Mouse (Mus musculus) heart, adult 2 months (tissue): ENCODE measurements at regions not wholly inside any gene's neighbourhood (a gene's known extent, or its start where the extent isn't known, plus 50 kb on each side); places are given as distances from the start of the nearest gene placed in this dataset.

Source experiments
- DNase-seq, 2 experiments: peaks; one replicate each; pipeline ENCODE4 v3.0.0; 2021
- H3K27ac ChIP-seq: fragments of 200-600 bp; 2 replicates; pipeline ENCODE4 v1.8.1; 2022
- H3K27me3 ChIP-seq: fragments of 200-500 bp; 2 replicates; pipeline ENCODE4 v1.6.1; 2012; ENCODE audit warnings: mild to moderate bottlenecking, low read length, inconsistent platforms, mixed read lengths; ENCODE audit not compliant: control insufficient read depth, insufficient read depth
- H3K36me3 ChIP-seq: fragments of 200-500 bp; 2 replicates; pipeline ENCODE4 v1.6.1; 2012; ENCODE audit warnings: low read length, inconsistent platforms; ENCODE audit not compliant: control insufficient read depth, insufficient read depth
- H3K4me1 ChIP-seq: fragments of 200-500 bp; 2 replicates; pipeline ENCODE4 v1.6.1; 2011; ENCODE audit warnings: low read length; ENCODE audit not compliant: control insufficient read depth, insufficient read depth
- H3K4me3 ChIP-seq: fragments of 200-600 bp; 2 replicates; pipeline ENCODE4 v1.8.1; 2022
- H3K79me2 ChIP-seq: fragments of 200-500 bp; replicated peaks from 2 replicates; pipeline ENCODE4 v1.6.1; 2012; ENCODE audit warnings: mild to moderate bottlenecking, inconsistent platforms, low read length, moderate library complexity, mixed read lengths; ENCODE audit not compliant: control insufficient read depth, insufficient read depth
- H3K9ac ChIP-seq: fragments of 200-500 bp; 2 replicates; pipeline ENCODE4 v1.6.1; 2012; ENCODE audit warnings: low read depth, mild to moderate bottlenecking, control low read depth, inconsistent platforms, low read length, mixed read lengths
- CTCF ChIP-seq: fragments of 200-600 bp; IDR thresholded peaks from 2 replicates; pipeline ENCODE4 v1.8.1; 2022; ENCODE audit warnings: antibody characterized with exemption, mild to moderate bottlenecking, moderate library complexity
- EP300 ChIP-seq: fragments of 200-500 bp; IDR thresholded peaks from 2 replicates; pipeline ENCODE4 v1.6.1; 2011; ENCODE audit warnings: low read depth, low read length, control low read depth; ENCODE audit not compliant: insufficient read depth
- POLR2A ChIP-seq: fragments of 200-500 bp; IDR thresholded peaks from 2 replicates; pipeline ENCODE4 v1.6.1; 2011; ENCODE audit warnings: mild to moderate bottlenecking, low read depth, low read length, control low read depth; ENCODE audit not compliant: insufficient read depth
- WGBS: fragments of 180-500 bp; shearing (Covaris S2); methylation state at CpG from one replicate; pipeline ENCODE4 v1.1.7; 2018; 5-methylcytosine and 5-hydroxymethylcytosine counted together
- intact Hi-C: fragments of 180-260 bp; cut with DNase I; formaldehyde crosslinking; loops from one replicate; pipeline ENCODE4 v1.15.1; 2025

GRCm38 (mm10) chr11:24673248-24674207, 595.7 kb downstream of the Bcl11a start:
- intact Hi-C loops = loop anchor here (5.0 kb wide), 1 partner anchor 74 kb away; no protein-coding TSS in a partner anchor
- TF ChIP-seq CTCF (no peak), POLR2A (no peak), EP300 (no peak)
- peak; percentile 21 to 22 for DNase-seq
- Histone ChIP-seq H3K27me3 (no peaks in the 10 kb centered on the region), H3K27ac (peak overlapping the region; percentile 78), H3K4me1 (peaks cover 2% of the 10 kb centered on the region; the same call in 1 of the 2 replicates), H3K36me3 (no peaks in the 10 kb centered on the region), H3K4me3 (no peak overlapping the region), H3K79me2 (no peaks in the 10 kb centered on the region), H3K9ac (no peak overlapping the region)
- WGBS = 53% methylated on average over 7 of the region's 7 CpGs

- H3K27me3 ChIP-seq = no peaks in the 10 kb centered on the region
- H3K4me1 ChIP-seq = peaks cover 2% of the 10 kb centered on the region; the same call in 1 of the 2 replicates
- peak; percentile 23 to 61 for DNase-seq
- no peak overlapping the region for H3K9ac ChIP-seq
- H3K36me3 ChIP-seq = no peaks in the 10 kb centered on the region
- no peak overlapping the region for H3K4me3 ChIP-seq
- H3K27ac ChIP-seq = peak overlapping the region; percentile 78
- intact Hi-C loops = loop anchor here (5.0 kb wide), 1 partner anchor 73 kb away; no protein-coding TSS in a partner anchor
- no peaks in the 10 kb centered on the region for H3K79me2 ChIP-seq
- 39% methylated on average over 4 of the region's 4 CpGs for WGBS
- TF ChIP-seq POLR2A (no peak), EP300 (no peak), CTCF (no peak)
Measured at GRCm38 (mm10) chr11:24674208-24674571, 596.3 kb downstream of the Bcl11a start.

GRCm38 (mm10) chr11:24677016-24677415, 599.2 kb downstream of the Bcl11a start:
- Histone ChIP-seq H3K79me2 (no peaks in the 10 kb centered on the region), H3K27ac (no peak overlapping the region), H3K9ac (no peak overlapping the region), H3K4me3 (no peak overlapping the region), H3K27me3 (no peaks in the 10 kb centered on the region), H3K4me1 (peaks cover 2% of the 10 kb centered on the region; the same call in 1 of the 2 replicates), H3K36me3 (no peaks in the 10 kb centered on the region)
- DNase-seq = no peak
- intact Hi-C loops = no loop called here
- WGBS = 82% methylated on average over 4 of the region's 4 CpGs
- TF ChIP-seq POLR2A = no peak
- TF ChIP-seq CTCF = no peak
- TF ChIP-seq EP300 = no peak

DNA sequence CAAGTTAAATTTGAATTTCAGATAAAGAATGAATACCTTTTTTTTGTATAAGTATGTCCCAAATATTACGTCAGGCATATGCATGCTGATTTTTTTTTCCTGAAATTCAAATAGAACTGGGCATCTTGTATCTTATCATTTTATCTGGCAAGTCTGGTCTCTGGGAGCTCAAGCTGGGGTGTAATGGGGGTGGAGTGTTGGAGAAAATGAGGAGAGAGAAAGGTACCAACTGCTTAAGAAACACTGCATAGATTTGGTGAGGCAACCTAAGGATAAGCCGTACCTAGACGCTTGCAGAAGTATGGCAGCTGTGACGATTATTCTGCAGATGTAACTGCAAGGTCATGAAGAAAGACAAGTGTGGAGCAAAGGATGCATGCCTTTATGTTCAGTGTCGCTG, 601.7 kb downstream of the Bcl11a start:
- Histone ChIP-seq H3K9ac (no peak overlapping the region), H3K4me3 (no peak overlapping the region), H3K4me1 (peaks cover 1% of the 10 kb centered on the region; the same call in 1 of the 2 replicates), H3K27ac (no peak overlapping the region), H3K36me3 (no peaks in the 10 kb centered on the region), H3K79me2 (no peaks in the 10 kb centered on the region), H3K27me3 (no peaks in the 10 kb centered on the region)
- TF ChIP-seq POLR2A = no peak
- TF ChIP-seq CTCF = no peak
- no peak for TF ChIP-seq EP300
- no peak for DNase-seq
- 84% methylated on average over 5 of the region's 5 CpGs for WGBS
- intact Hi-C loops = no loop called here

DNA sequence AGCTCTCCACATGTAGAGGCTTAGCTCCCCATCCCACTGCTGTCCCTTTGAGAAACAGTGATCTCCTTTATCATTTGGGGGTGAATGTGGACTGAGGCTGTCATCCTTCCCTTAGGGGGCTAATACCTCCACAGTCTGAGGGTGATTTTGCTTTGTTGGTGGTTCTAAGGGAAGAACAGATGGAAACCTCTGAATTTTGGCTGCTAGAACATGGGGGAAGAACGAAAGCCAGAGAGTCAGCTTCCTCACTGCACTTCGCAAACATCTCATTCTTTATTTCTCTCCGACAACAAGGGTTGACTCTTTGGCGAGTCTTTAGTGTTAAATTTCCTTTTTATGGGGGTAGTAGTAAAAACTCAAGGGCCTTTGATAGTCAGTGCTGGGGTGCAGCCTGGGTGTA, 604.6 kb downstream of the Bcl11a start:
- TF ChIP-seq POLR2A (no peak), EP300 (no peak), CTCF (no peak)
- WGBS = 82% methylated on average over 4 of the region's 4 CpGs
- Histone ChIP-seq H3K36me3 (no peaks in the 10 kb centered on the region), H3K4me1 (no peaks in the 10 kb centered on the region), H3K27ac (no peak overlapping the region), H3K4me3 (no peak overlapping the region), H3K79me2 (no peaks in the 10 kb centered on the region), H3K9ac (no peak overlapping the region), H3K27me3 (no peaks in the 10 kb centered on the region)
- no peak for DNase-seq
- intact Hi-C loops = no loop called here
